Mouse (Mus musculus) forebrain, embryonic 15.5 days (tissue): ENCODE data around the gene Edn2. TPM values are rescaled to one million over a fixed set of nuclear protein-coding genes. Genes with fewer than 3 reads are reported as not detected.
A peak's percentile ranks its signal among the peaks of the same experiment; 100 is the strongest.

ENCODE experiments used
- ATAC-seq: fragments of 200-750 bp; cut with Nextera tagmentation; replicated peaks from 2 replicates; pipeline ENCODE4 v1.8.0; 2017; ENCODE audit warnings: mild to moderate bottlenecking, moderate TSS enrichment, moderate library complexity
- H3K27ac ChIP-seq: fragments of 300-500 bp; sonication (generic); replicated peaks from 2 replicates; pipeline ENCODE4 v1.5.1; 2015; ENCODE audit warnings: mild to moderate bottlenecking, inconsistent platforms
- H3K27me3 ChIP-seq: fragments of 300-500 bp; sonication (generic); 2 replicates; pipeline ENCODE4 v1.6.1; 2015; ENCODE audit warnings: inconsistent platforms
- H3K36me3 ChIP-seq: fragments of 300-500 bp; sonication (generic); 2 replicates; pipeline ENCODE4 v1.6.1; 2015; ENCODE audit warnings: mild to moderate bottlenecking, inconsistent platforms
- H3K4me1 ChIP-seq: fragments of 300-500 bp; sonication (generic); 2 replicates; pipeline ENCODE4 v1.6.1; 2015; ENCODE audit warnings: inconsistent platforms
- H3K4me2 ChIP-seq: fragments of 300-500 bp; sonication (generic); replicated peaks from 2 replicates; pipeline ENCODE4 v1.6.1; 2015; ENCODE audit warnings: mild to moderate bottlenecking, inconsistent platforms
- H3K4me3 ChIP-seq: fragments of 300-500 bp; sonication (generic); 2 replicates; pipeline ENCODE4 v1.5.1; 2015; ENCODE audit warnings: mild to moderate bottlenecking, inconsistent platforms
- H3K9ac ChIP-seq: fragments of 300-500 bp; sonication (generic); replicated peaks from 2 replicates; pipeline ENCODE4 v1.6.1; 2015; ENCODE audit warnings: mild to moderate bottlenecking, inconsistent platforms
- H3K9me3 ChIP-seq: fragments of 300-500 bp; sonication (generic); 2 replicates; pipeline ENCODE4 v1.6.1; 2016; ENCODE audit warnings: inconsistent platforms
- WGBS: fragments of 180-500 bp; shearing (Covaris S2); methylation state at CpG from one replicate; pipeline ENCODE4 v1.1.7; 2015; ENCODE audit warnings: mixed read lengths; 5-methylcytosine and 5-hydroxymethylcytosine counted together
- polyA plus RNA-seq: library from polyadenylated mRNA; unstranded; fragments of >200 nt; fragmentation: Nextera tagmentation; extraction: Ambion mirVana; gene quantifications from 2 replicates; pipeline ENCODE4 v1.2.1, GENCODE M21; 2015

Gene Edn2
- polyA plus RNA-seq, 1 experiment from 2014 or later, result 0.27 TPM

DNA sequence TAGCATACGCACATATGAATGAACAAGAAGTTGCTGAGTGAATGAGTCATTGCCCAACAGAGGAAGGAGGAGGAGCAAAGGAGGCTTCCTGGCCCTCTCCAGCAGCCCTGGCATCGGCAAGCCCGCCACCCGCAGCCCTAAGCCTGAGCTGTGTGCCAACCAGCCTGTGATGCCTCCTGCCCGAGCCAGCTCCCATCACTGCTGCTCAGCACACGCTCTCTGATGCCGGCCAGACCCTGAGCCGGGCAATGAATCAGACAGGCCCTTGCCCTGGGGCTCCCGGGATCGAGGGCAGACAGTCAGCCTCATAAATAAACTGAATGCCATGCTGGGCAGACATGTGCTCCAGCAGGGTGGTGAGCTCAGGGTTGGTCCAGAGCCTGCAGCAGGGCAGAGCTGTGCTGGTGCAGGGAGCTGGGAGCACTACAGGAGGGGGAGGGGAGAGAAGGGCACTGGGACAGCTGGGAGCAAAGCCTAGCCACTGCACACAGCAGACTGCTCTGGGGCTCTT lies 27.7 kb downstream of the Edn2 start:
- Histone ChIP-seq H3K4me1 (peaks cover 37% of the 10 kb centered on the region), H3K4me2 (0 out of 2 replicates have a peak overlapping the region, but pooled peaks have one; percentile 11), H3K9ac (no peak overlapping the region), H3K27me3 (no peaks in the 10 kb centered on the region), H3K4me3 (no peak overlapping the region), H3K36me3 (no peaks in the 10 kb centered on the region), H3K27ac (peak overlapping the region; percentile 88), H3K9me3 (no peaks in the 10 kb centered on the region)
- peak; percentile 97 for ATAC-seq
- 33% methylated on average over 10 of the region's 10 CpGs for WGBS

DNA sequence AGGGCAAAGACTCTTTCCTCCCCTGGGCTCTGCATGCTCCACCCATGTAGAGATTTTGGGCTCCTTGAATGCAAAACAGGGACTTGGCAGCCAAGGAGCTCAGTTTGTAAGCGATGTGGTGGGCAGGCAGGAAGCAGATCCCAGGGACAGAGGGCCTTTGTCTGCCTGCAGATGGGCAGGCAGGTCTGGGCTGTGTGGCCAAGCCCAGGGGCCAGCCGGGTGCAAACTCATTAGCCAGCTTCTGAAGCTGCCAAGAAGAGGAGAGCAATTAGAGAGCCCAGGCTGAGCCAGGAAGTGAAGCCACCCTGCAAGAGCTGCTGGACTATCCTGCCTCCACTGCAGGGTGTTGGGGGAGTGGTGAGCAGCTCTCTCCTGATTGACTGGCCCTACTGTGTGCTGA lies 28.9 kb downstream of the Edn2 start:
- ATAC-seq, result peak; percentile 59
- Histone ChIP-seq H3K27me3 (no peaks in the 10 kb centered on the region), H3K4me3 (no peak overlapping the region), H3K27ac (peak overlapping the region; percentile 88), H3K36me3 (no peaks in the 10 kb centered on the region), H3K9me3 (no peaks in the 10 kb centered on the region), H3K4me1 (peaks cover 25% of the 10 kb centered on the region), H3K4me2 (no peak overlapping the region), H3K9ac (no peak overlapping the region)
- WGBS, result 17% methylated on average over 2 of the region's 2 CpGs

DNA sequence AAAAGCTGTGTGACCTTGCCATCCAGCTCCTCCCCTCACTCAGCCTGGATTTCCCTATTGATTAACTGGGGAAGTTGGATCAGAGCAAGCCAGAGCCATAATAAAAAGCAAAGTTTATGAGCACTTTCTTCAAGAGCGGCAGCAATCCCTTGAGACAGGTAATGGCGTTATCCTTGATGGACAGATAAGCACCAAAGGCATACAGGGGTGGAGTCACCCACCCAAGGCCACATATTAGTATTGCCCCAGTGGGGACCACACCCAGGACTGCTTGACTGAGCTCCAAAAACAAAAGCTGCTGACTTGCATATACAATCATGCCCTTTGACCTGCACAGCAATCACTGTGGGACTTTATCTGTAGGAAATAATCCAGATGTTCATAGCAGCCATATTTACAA lies 31.0 kb downstream of the Edn2 start:
- H3K4me3 ChIP-seq, result no peak overlapping the region
- no peak overlapping the region for H3K4me2 ChIP-seq
- 94% methylated on average over 2 of the region's 2 CpGs for WGBS
- ATAC-seq, result no peak
- no peak overlapping the region for H3K27ac ChIP-seq
- no peaks in the 10 kb centered on the region for H3K27me3 ChIP-seq
- H3K9ac ChIP-seq, result no peak overlapping the region
- H3K4me1 ChIP-seq, result peaks cover 25% of the 10 kb centered on the region
- H3K9me3 ChIP-seq, result no peaks in the 10 kb centered on the region
- H3K36me3 ChIP-seq, result no peaks in the 10 kb centered on the region

DNA sequence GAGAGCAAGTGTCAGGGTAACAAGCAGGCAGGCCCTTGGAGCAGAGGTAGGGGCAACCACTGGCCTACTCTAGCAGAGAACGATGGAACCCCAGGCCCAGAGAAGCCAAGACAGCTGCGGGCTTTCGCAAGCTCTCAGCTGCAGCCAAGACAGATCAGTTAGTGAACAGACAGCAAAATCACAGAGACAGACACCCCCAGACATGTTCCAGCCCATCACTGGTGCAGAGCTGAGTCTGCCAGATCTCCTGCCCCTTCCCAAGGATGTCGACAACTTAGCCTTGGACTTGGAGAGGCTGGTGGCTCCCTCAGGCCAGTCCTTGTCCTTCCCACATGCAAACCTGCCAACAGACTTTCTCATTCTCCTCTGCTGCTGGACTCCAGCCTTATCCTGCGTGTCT lies 33.0 kb downstream of the Edn2 start:
- Histone ChIP-seq H3K4me2 (no peak overlapping the region), H3K4me3 (no peak overlapping the region), H3K27ac (no peak overlapping the region), H3K27me3 (no peaks in the 10 kb centered on the region), H3K9ac (no peak overlapping the region), H3K9me3 (no peaks in the 10 kb centered on the region), H3K4me1 (peaks cover 12% of the 10 kb centered on the region), H3K36me3 (no peaks in the 10 kb centered on the region)
- WGBS, result 77% methylated on average over 5 of the region's 5 CpGs
- no peak for ATAC-seq

DNA sequence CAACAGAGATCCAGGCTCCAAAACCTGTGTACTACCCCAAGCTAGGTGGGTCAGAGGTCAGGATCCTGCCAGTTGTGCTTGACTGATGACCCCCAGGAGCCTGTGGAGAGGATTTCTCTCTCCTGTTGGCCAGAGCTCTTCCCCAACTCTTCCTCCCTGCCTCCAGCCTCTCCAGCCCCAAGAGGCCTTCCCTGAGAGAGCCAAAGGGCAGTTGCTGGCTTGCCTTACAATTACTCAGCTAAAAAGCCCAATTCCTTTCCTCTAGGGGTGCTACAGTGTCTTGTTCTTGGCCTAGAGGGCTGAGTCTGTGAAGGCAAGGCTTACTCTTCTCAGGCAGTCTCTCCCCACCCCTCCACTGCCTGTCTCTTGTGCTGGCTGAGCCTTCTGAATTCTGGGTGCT lies 34.0 kb downstream of the Edn2 start:
- H3K9me3 ChIP-seq, result no peaks in the 10 kb centered on the region
- no peaks in the 10 kb centered on the region for H3K27me3 ChIP-seq
- H3K4me3 ChIP-seq, result no peak overlapping the region
- no peak overlapping the region for H3K9ac ChIP-seq
- H3K4me1 ChIP-seq, result peaks cover 7% of the 10 kb centered on the region
- ATAC-seq, result no peak
- H3K36me3 ChIP-seq, result no peaks in the 10 kb centered on the region
- H3K27ac ChIP-seq, result no peak overlapping the region
- H3K4me2 ChIP-seq, result no peak overlapping the region

DNA sequence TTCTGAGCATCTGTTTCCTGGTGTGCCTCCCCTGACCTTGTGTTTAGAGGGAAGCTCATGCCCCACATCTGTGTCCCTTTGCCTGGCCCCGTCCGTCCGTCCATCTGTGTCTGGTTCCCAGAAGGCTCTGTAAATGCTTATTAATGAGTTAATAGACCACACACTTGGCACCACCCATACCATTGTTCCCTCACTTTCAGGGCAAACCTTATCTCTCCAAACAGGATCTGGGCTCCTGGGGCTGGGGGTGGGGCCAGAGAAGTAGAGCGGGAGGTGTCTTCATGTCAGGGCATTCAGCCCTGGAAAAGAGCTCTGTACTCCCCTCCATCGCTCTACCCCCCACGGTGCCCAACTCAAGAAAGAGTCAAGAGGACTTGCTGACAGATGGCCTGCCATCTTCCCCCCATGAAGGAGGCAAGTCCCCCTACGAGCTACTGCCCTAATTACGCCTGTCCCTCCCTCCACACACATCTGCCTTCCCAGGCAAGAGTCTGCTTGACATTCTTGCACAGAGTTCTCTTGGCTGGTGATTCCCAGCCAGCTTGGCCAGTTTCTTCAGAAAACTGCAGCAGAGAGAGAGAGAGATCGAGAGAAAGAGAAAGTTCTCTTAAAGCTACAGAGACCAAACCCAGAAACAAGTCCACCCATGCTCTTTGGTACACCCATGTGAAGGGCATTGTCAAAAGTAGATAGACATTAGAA lies 38.3 kb downstream of the Edn2 start:
- Histone ChIP-seq H3K27me3 (no peaks in the 10 kb centered on the region), H3K9ac (no peak overlapping the region), H3K27ac (no peak overlapping the region), H3K4me1 (peaks cover 14% of the 10 kb centered on the region), H3K4me2 (no peak overlapping the region), H3K9me3 (no peaks in the 10 kb centered on the region), H3K4me3 (no peak overlapping the region), H3K36me3 (no peaks in the 10 kb centered on the region)
- whole genome bisulfite sequencing, result 41% methylated on average over 9 of the region's 9 CpGs
- ATAC-seq, result no peak

DNA sequence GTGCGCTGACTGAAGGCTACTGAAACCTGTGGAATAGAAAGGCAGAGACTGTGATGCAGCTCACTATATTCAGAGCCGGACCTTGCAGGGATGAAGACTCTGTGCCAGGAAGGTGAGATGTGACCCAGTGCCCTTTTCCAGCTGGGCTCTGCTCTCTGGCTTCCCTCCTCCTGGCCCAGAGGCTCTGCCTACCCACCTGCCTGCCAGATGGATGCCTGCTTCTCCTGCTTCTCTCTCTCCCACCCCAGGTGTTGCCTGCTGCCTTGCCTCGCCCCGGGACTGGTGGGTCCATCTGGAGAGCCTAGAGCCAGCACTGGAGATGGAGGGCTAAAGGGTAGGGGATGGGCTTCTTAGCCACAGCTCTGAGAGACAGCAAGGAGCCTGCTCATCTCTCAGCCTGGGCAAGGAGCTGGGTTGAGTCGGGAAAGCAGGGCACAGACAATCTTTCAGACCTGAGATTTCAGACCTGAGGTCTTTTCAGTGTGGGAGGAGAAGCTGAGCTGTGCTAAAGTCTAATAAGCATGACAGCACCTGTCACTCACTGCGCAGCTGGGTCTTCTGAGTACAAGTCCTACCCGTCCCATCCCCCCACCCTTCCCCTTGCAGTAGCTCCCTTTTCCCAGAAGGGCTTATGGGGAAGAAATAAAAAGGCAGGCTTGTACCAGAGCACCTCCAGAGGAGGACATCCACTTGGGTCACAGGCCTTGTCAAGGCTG lies 39.7 kb downstream of the Edn2 start:
- 82% methylated on average over 7 of the region's 7 CpGs for WGBS
- no peak for ATAC-seq

DNA sequence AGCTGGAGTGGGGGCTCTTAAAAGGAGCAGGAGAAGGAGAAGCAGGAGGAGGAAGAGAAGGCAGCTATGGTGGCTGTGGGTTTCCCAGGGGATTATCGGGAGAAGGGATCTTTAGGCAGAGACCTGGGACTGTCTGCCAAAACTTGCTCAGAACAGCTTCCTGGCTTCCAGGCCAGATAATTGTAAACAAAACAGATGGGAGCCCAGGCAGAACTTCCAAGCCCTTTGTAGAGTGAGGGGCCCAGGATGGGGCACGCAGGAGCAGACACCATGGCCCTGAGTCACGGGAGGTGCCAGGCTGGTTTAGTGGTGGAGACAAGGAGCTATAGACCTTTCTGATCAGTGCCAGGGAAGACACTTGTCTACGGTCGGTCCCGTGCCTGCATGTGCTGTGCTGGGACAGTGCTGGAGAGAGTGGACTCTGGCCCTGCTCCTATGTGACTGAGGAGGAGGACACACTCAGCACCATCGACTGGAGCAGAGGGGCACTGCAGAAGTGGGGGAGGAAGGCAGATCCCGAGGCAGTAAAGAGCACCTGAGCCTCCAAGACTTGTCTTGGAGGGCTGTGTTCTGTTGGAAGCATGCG lies 43.4 kb downstream of the Edn2 start:
- no peaks in the 10 kb centered on the region for H3K9me3 ChIP-seq
- no peak; the same call in 1 of the 2 replicates for ATAC-seq
- H3K27me3 ChIP-seq, result no peaks in the 10 kb centered on the region
- H3K9ac ChIP-seq, result no peak overlapping the region
- WGBS, result 52% methylated on average over 9 of the region's 9 CpGs
- H3K4me2 ChIP-seq, result no peak overlapping the region
- H3K27ac ChIP-seq, result 0 out of 2 replicates have a peak overlapping the region, but pooled peaks have one; percentile 14
- no peak overlapping the region for H3K4me3 ChIP-seq
- peaks cover 15% of the 10 kb centered on the region for H3K4me1 ChIP-seq
- no peaks in the 10 kb centered on the region for H3K36me3 ChIP-seq

More for the DNA sequence above, 39.7 kb downstream of the Edn2 start:
- Histone ChIP-seq H3K36me3 (no peaks in the 10 kb centered on the region), H3K27me3 (no peaks in the 10 kb centered on the region), H3K4me1 (peaks cover 18% of the 10 kb centered on the region), H3K4me2 (no peak overlapping the region), H3K4me3 (no peak overlapping the region), H3K27ac (no peak overlapping the region), H3K9ac (no peak overlapping the region), H3K9me3 (no peaks in the 10 kb centered on the region)

DNA sequence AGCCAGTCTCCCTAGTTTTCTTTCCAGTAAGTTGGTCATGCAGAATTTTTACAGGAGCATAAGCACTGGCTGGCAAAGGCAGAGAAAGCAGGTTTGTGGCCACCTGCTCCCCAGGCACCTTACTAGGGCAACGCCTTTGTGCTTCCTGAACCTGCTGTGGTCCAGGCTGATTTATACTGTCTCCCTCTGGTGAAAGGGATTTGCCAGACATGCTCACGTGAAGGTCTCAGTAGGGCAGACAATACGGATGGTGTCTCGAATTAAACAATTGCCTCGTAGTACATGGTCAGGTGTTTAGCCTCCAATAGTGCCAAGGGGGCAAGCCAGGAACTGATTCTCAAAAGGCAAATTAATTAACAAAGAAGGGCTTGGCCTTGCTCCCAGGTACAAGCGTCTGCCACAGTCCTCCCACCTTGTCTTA lies 45.5 kb downstream of the Edn2 start:
- 55% methylated on average over 6 of the region's 6 CpGs for WGBS
- no peak for ATAC-seq
- Histone ChIP-seq H3K4me3 (no peak overlapping the region), H3K4me2 (no peak overlapping the region), H3K9me3 (no peaks in the 10 kb centered on the region), H3K36me3 (no peaks in the 10 kb centered on the region), H3K27me3 (no peaks in the 10 kb centered on the region), H3K9ac (no peak overlapping the region), H3K4me1 (peaks cover 13% of the 10 kb centered on the region), H3K27ac (no peak overlapping the region)

DNA sequence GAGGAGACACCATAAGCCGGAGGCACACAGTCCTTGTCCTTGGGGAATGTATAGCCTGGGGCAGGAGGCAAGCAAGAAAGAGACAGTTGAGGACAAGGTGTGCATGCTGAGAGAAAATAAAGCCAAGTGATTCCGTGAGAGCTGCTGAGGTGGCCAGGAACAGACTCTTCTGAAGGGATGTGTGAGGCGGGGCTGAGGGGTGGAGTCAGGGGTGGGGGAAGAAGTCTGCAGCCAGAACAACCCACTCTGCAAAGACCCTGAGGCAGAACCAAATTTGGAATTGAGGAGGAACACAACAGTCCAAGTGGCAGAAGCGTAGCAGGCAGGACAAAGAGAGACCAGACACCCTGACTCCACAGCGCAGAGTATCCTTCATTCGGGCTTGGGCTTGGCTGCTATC lies 51.1 kb downstream of the Edn2 start:
- peaks cover 5% of the 10 kb centered on the region; the same call in 1 of the 2 replicates for H3K4me1 ChIP-seq
- H3K27ac ChIP-seq, result no peak overlapping the region
- no peak for ATAC-seq
- H3K4me2 ChIP-seq, result no peak overlapping the region
- H3K4me3 ChIP-seq, result no peak overlapping the region
- H3K27me3 ChIP-seq, result no peaks in the 10 kb centered on the region
- H3K9me3 ChIP-seq, result no peaks in the 10 kb centered on the region
- no peaks in the 10 kb centered on the region for H3K36me3 ChIP-seq
- WGBS, result 54% methylated on average over 6 of the region's 6 CpGs
- no peak overlapping the region for H3K9ac ChIP-seq

DNA sequence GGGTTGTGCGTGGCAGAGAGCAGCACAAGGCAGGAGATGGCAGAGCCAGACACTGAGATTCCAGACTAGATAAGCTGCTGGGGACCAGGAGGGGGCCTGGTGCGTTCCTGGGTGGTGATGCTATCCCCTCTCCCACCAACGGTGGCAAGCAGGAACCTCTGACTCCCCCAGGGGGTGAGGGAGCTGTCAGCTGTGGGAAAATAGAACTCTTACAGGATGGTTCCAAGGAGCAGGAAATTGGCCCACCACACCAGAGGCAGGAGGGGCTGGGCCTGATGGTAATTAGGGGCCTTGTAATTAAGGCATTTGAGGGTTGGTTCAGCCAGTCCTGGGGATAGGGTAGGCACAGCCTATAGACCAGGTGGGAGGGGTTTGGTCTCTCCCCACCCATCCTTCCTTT lies 51.8 kb downstream of the Edn2 start:
- Histone ChIP-seq H3K27ac (no peak overlapping the region), H3K27me3 (no peaks in the 10 kb centered on the region), H3K4me1 (peaks cover 5% of the 10 kb centered on the region; the same call in 1 of the 2 replicates), H3K9ac (no peak overlapping the region), H3K4me3 (no peak overlapping the region), H3K36me3 (no peaks in the 10 kb centered on the region), H3K4me2 (no peak overlapping the region), H3K9me3 (no peaks in the 10 kb centered on the region)
- 45% methylated on average over 3 of the region's 3 CpGs for WGBS
- 0 out of 2 replicates have a peak, but pooled peaks have one; percentile 12 for ATAC-seq

DNA sequence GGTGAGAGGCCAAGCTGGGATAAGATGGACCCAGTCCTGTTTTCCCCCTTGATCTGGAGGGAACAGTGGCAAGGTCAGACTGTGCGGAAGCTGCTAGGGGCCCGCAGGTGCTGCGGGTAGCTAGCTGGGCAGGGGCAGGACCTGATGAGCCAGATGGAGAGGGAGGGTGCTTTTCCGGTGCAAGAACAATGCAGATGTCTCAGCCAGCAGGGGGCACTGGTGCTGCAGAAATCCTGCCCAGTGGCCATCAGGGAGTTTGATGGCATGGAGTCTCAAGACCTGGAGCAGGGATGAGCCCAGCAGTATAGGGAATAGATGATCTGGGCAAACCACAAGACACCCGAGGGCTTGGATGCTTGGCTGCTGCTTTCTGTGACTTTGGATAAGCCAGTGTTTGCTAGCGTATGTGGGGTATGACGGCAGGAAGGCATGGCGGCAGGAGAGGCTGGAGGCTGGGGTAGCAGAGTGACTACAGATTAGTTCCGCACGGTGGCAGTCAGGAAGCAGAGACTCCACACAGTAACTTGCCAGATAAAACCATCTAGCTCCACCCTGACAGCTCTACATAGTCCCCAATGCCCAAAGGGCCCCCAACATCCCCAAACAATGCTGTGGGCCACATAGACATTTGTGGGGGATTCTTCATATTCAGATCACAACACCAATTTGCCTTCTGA lies 55.0 kb downstream of the Edn2 start:
- Histone ChIP-seq H3K4me2 (no peak overlapping the region), H3K27me3 (no peaks in the 10 kb centered on the region), H3K4me1 (peaks cover 5% of the 10 kb centered on the region; the same call in 1 of the 2 replicates), H3K36me3 (no peaks in the 10 kb centered on the region), H3K9ac (no peak overlapping the region), H3K9me3 (no peaks in the 10 kb centered on the region), H3K27ac (no peak overlapping the region), H3K4me3 (no peak overlapping the region)
- ATAC-seq, result peak; percentile 33; the same call in 1 of the 2 replicates
- WGBS, result 29% methylated on average over 10 of the region's 10 CpGs
